Mouse (Mus musculus): ENCODE measurements around the gene Zfp217.

DNA sequence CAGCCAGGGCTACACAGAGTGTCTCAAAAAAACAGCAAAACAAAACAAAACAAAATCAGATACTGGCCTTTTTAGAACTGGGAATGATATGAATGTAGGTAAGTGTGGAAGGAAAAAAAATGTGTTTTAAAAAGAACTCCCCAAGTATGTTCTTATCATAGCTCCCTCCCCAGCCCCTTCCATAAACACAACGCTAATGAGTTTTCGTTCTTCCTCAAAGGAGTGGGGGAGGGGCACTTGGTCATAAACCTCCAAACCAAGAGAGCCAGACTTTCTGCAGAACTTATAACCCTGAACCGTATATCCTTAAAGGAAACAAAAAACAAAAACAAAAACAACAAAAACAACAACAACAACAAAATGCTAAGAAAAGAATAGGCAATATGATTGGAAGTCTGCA lies 4.0 kb downstream of the Zfp217 start:
- TF ChIP-seq CTCF (IDR thresholded peaks at IDR 0.05; ENCODE audit: low read depth) (no peak), EP300 (IDR thresholded peaks at IDR 0.05; ENCODE audit: low read depth) (no peak)

Measured in heart, postnatal 0 days (tissue).